Mouse (Mus musculus): ENCODE measurements at regions not wholly inside any gene's neighbourhood (a gene's known extent, or its start where the extent isn't known, plus 50 kb on each side); places are given as distances from the start of the nearest gene placed in this dataset.
"Not testable (repeated sequence)": the region's sequence is repeated elsewhere in the genome, so short reads cannot be mapped to it uniquely, and the experiment has no call there.

DNA sequence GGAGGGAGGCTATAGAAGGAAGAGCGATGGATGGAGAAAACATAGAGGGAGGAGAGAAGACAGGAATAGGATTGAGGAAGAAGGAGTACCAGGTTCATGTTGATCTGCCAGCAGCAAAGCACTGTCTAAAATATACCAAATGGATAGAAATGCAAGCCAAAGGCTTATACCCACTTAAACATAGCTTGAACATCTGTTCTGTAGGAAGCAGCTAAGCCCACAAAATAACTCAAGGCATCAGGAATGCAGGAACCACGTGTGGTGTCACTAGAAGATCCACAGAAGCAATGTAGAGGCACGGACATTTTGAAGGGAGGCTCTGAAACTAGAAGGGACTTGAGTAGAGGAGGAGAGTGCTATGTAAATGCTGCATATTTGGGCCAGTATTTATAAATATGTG is 78.9 kb downstream of the Smgc start:
- no peak for DNase-seq (ENCODE audit: low spot score)

DNA sequence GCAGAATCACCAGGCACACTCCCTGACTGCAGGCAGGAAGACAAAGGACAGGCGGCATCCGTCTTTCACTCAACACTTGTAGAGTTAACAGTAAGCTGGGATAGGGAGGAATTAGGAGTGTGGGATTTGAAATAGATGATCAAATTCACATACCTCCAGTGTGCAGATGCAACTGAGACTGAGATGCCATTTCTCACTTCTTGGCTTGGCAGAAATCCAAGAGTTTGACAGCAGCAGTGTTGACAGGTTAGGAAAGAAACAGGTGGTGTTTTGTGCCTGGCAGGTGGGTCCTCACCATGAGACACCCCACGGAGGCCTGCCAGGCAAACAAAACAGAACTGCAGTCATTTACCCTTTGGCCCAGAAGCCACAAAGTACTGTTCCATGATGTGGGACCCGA is 79.8 kb downstream of the Smgc start:
- no peak for DNase-seq (ENCODE audit: low spot score)

- DNase-seq (ENCODE audit: low spot score), result no peak
Observed at GRCm38 (mm10) chr15:91924542-91924941, 86.5 kb downstream of the Smgc start.

DNA sequence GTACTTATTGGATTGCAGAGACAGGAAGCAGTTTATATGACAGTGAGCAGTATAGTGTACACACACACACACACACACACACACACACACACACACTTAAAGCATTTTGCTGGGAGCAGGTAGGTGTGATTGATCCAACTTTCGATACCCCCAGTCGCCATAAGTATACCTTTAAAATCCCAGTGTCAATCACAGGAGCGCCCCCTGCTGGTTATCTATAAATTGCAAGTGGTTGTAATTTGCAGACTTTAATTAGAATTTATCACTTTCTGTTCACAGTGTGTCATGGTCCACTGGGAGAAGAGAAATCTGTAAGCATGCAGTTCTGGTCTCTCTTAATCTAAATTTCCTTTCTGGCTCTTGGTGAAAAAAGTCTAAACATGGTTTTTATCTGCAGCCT is 89.4 kb downstream of the Smgc start:
- no peak for DNase-seq (ENCODE audit: low spot score)

- DNase-seq (ENCODE audit: low spot score), result no peak
Observed at GRCm38 (mm10) chr15:91928511-91928910, 90.4 kb downstream of the Smgc start.

GRCm38 (mm10) chr15:91957273-91957672 is 93.7 kb upstream of the Cntn1 start:
- no peak for DNase-seq (ENCODE audit: low spot score)

DNA sequence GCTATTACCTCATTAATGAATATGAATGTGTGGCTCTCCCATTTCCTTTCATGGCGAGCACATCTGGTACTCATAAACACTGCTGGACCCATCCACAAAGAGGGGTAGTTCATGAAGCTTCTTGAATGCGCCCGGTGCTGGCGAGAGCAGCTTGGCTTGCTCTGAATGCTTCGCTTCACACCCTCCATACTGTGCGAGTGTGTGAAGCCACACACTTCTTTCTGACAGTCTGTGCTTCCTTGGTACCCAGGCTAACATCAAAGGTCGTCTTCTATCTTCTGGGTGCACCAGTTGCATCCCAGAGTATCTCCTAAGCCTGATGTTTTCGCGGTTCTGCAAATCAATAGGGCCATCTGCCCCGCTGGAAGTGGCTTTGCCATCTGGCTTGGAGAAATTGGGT is 85.8 kb upstream of the Cntn1 start:
- no peak for DNase-seq (ENCODE audit: low spot score)

DNA sequence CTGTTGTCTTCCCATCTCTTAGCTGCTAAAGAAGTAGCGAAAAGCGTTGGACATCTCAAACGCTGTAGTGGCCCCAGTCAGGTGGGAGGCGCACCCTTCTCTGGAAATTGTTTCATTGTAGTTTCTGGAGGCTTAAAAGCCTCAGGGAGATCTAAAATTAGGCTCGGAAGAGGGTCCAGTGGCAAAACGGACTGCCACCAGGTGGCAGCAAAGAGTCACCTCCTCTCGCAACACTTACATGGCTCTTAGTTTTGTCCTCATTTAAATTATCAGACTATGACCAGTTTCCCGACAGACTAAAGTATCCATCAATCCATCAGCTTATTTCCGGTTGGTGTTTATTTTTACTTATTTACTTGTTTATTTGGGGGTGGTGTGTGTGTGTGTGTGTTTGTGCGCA is 81.6 kb upstream of the Cntn1 start:
- peak; percentile 54 for DNase-seq (ENCODE audit: low spot score)

DNA sequence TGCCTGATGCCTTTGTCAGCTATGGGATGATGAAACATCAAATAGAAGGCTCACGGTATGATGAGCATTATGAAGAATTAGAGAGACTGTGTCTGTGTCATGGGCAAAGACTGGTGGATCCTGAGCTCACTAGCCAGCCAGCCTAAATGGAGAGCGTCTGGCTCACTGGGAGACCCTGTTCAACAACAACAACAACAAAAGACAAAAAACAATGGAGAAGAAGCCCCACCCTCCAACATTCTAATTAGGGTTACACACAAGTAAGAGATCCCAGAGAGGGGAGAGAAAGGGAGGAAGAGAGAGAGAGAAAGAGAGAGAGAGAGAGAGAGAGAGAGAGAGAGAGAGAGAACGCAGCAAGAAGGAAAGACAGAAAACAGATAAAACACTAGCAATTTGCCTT is 79.6 kb upstream of the Cntn1 start:
- no peak for DNase-seq (ENCODE audit: low spot score)

DNA sequence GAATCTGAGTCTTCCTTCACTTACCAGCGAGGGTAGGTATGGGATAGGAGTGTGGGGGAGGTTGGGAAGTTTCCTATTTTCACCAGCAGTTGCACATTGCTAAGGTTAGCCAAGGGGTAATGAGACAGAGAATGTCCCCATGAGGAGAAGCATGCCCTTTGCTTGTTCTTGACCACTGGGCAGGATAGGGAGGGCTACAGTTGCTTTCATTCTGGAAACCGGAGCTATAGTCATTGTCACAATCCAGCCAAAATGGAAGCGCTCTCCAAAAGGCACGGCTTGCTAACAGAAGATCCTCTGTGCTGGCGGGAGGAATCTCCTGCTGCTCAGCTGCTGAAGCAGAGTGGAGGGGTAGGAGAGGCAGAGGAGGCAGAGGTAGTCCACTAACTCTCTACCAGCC is 79.1 kb upstream of the Cntn1 start:
- DNase-seq (ENCODE audit: low spot score), result no peak

DNA sequence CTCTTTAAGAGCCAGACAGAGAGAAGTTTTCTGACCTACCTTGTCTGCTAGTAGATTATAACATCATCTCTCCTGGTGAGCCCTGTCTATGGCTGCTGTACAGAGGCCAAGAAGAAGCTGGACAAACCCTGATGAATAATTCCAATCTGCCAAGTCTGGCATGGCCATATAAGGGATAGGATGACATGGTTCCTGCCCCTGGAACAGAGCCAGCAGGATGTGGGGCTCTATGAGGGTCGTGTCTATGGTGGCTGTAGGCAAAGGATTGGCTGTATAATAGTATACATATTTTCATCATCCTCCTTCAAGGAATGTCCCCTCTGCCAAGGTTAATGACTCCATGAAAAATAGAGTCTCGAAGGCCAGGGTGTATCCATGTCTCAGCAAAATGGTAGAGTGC is 75.4 kb upstream of the Cntn1 start:
- no peak for DNase-seq (ENCODE audit: low spot score)

- DNase-seq (ENCODE audit: low spot score), result not testable (repeated sequence)
Observed at GRCm38 (mm10) chr15:91983186-91983585, 67.8 kb upstream of the Cntn1 start.

DNA sequence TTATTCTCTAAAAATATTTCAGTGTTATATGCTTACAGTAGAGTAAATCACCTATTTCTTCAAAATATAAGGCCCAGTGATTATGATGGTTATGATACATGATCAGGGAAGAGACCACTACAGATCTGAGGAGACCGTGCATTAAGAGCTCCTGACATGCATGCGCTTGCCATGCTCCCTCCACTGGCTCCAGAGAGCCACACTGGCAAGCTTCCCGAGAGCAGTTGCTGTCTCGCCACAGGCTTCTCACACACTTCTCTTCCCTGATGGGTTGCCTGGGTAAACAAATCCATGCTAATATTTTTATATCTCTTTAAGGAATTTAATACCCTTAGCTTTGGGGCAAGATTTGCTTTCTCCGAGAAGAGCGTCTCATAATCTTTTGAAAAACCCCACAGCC is 50.9 kb upstream of the Cntn1 start:
- DNase-seq (ENCODE audit: low spot score), result no peak

All from layer of hippocampus, adult 9-10 months (tissue).